Mouse (Mus musculus) liver, adult 2 months (tissue): Measurements from ENCODE around the gene Lama5. TPM values are rescaled to one million over a fixed set of nuclear protein-coding genes. Genes with fewer than 3 reads are reported as not detected.
A peak's percentile ranks its signal among the peaks of the same experiment; 100 is the strongest.
"Not testable (repeated sequence)": the region's sequence is repeated elsewhere in the genome, so short reads cannot be mapped to it uniquely, and the experiment has no call there.

Experiments used
- DNase-seq: peaks from one replicate; pipeline ENCODE4 v3.0.0-alpha.2; 2011; ENCODE audit warnings: low read depth, low spot score; ENCODE audit errors: extremely low read depth
- H3K27ac ChIP-seq: fragments of 200-500 bp; replicated peaks from 2 replicates; pipeline ENCODE4 v1.5.1; 2012; ENCODE audit warnings: low read depth, mild to moderate bottlenecking, control low read depth, inconsistent platforms, low read length; ENCODE audit not compliant: insufficient read depth
- H3K27me3 ChIP-seq: fragments of 200-500 bp; 2 replicates; pipeline ENCODE4 v1.6.1; 2012; ENCODE audit warnings: mild to moderate bottlenecking, moderate library complexity, low read length, inconsistent platforms; ENCODE audit not compliant: control insufficient read depth, insufficient read depth
- H3K36me3 ChIP-seq: fragments of 200-500 bp; 2 replicates; pipeline ENCODE4 v1.6.1; 2012; ENCODE audit warnings: low read length, inconsistent platforms; ENCODE audit not compliant: control insufficient read depth, insufficient read depth
- H3K4me1 ChIP-seq: fragments of 200-500 bp; 2 replicates; pipeline ENCODE4 v1.6.1; 2011; ENCODE audit warnings: low read length; ENCODE audit not compliant: control insufficient read depth, insufficient read depth
- H3K4me3 ChIP-seq: fragments of 200-500 bp; 2 replicates; pipeline ENCODE4 v1.5.1; 2011; ENCODE audit warnings: low read depth, mild to moderate bottlenecking, control low read depth, low read length, moderate library complexity; ENCODE audit not compliant: insufficient read depth
- H3K79me2 ChIP-seq: fragments of 200-500 bp; 2 replicates; pipeline ENCODE4 v1.6.1; 2012; ENCODE audit warnings: inconsistent platforms, mild to moderate bottlenecking, low read length, moderate library complexity; ENCODE audit not compliant: control insufficient read depth, insufficient read depth
- H3K9ac ChIP-seq: fragments of 200-500 bp; 2 replicates; pipeline ENCODE4 v1.6.1; 2012; ENCODE audit warnings: low read depth, mild to moderate bottlenecking, control low read depth, inconsistent platforms, low read length
- CTCF ChIP-seq: fragments of 200-500 bp; IDR thresholded peaks from 2 replicates; pipeline ENCODE4 v1.5.1; 2011; ENCODE audit warnings: low read depth, low read length, control low read depth
- POLR2A ChIP-seq: fragments of 200-500 bp; IDR thresholded peaks from 2 replicates; pipeline ENCODE4 v1.6.1; 2011; ENCODE audit warnings: low read length, control low read depth; ENCODE audit not compliant: insufficient read depth; ENCODE audit errors: extremely low read depth
- WGBS: fragments of 180-500 bp; shearing (Covaris S2); methylation state at CpG from one replicate; pipeline ENCODE4 v1.1.7; 2018; 5-methylcytosine and 5-hydroxymethylcytosine counted together
- polyA plus RNA-seq: library from polyadenylated mRNA; depleted of rRNA; stranded (reverse); fragments of >200 nt; gene quantifications from 2 replicates; pipeline ENCODE4 v1.2.3, GENCODE M21; 2012
- total RNA-seq: library from RNA; depleted of rRNA; stranded (reverse); fragments of >200 nt; gene quantifications from 2 replicates; pipeline ENCODE4 v1.2.3, GENCODE M21; 2014

Lama5 gene
- total and polyA plus RNA-seq, 2 experiments = 0.65 to 4.0 TPM

DNA sequence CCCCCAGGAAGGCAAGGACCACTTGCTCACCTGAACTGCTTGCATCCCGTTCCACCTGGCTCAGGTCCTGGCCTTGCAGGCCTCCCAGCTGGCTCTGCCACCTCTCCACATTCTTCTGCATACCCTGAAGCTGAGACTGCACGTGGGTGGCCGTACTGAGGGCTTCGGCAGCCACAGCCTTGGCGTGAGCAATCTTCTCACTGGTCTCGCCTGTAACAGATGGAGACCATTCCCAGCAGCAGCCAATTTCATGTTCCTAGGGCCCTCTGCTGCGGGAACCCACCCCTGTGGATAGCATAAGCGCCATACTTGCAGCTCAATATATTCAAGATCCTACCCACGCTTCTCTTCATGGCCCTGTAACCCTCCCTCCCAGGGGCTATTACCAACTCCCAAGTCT lies 44.1 kb downstream of the Lama5 start:
- no peaks in the 10 kb centered on the region for H3K36me3 ChIP-seq
- H3K9ac ChIP-seq = no peak overlapping the region
- 86% methylated on average over 9 of the region's 9 CpGs for WGBS
- TF ChIP-seq POLR2A (no peak), CTCF (no peak)
- H3K27me3 ChIP-seq = no peaks in the 10 kb centered on the region
- DNase-seq = no peak
- no peaks in the 10 kb centered on the region for H3K4me1 ChIP-seq
- no peaks in the 10 kb centered on the region for H3K79me2 ChIP-seq
- H3K27ac ChIP-seq = no peak overlapping the region
- H3K4me3 ChIP-seq = no peak overlapping the region

DNA sequence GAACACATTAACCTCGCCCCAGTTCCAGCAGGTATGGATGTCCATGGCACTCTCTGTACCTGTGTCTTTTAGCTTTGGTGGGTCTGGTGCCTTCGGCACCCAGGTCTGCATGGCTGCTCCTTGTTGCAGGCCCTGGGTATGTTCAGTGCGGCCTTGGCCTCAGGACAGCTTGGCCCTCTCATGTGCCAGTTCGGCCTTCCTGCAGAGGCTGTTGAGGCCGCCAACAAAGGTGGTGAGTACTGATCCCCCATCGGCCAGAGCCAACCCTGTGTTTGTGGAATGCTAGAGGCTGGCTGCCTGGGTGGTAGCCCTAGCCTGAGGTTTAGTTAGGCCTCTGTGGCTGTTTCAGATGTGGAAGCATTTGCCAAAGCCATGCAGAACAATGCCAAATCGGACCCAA lies 49.9 kb downstream of the Lama5 start:
- peaks cover 15% of the 10 kb centered on the region for H3K4me1 ChIP-seq
- H3K27me3 ChIP-seq = no peaks in the 10 kb centered on the region
- no peak overlapping the region for H3K4me3 ChIP-seq
- TF ChIP-seq POLR2A = no peak
- no peak for TF ChIP-seq CTCF
- peaks cover 12% of the 10 kb centered on the region for H3K79me2 ChIP-seq
- no peak overlapping the region for H3K27ac ChIP-seq
- peaks cover 5% of the 10 kb centered on the region; the same call in 1 of the 2 replicates for H3K36me3 ChIP-seq
- no peak for DNase-seq
- 90% methylated on average over 7 of the region's 7 CpGs for WGBS
- H3K9ac ChIP-seq = no peak overlapping the region

DNA sequence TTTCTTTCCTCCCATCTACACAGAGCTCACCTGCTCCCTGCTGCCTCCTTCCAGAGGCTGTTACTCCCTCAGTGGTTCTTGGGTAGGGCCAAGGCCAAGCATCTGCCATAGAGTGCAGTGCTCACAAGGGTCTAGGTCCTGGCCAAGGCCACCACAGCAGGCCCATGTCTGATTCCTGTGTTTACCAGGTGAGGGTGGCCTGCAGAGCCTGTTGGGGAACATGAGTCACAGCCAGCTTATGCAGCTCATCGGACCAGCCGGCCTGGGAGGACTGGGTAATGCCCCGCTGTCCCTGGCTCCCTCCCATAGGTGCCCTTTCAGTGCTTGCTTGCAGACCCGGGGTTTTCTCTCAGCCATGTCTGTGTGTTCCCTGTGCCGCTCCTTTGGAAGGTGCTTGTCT lies 51.5 kb downstream of the Lama5 start:
- Histone ChIP-seq H3K27me3 (no peaks in the 10 kb centered on the region), H3K36me3 (peaks cover 5% of the 10 kb centered on the region; the same call in 1 of the 2 replicates), H3K9ac (no peak overlapping the region), H3K4me1 (peaks cover 20% of the 10 kb centered on the region), H3K79me2 (peaks cover 12% of the 10 kb centered on the region), H3K27ac (no peak overlapping the region), H3K4me3 (no peak overlapping the region)
- 89% methylated on average over 5 of the region's 5 CpGs for WGBS
- TF ChIP-seq POLR2A = no peak
- TF ChIP-seq CTCF = no peak
- DNase-seq = no peak

DNA sequence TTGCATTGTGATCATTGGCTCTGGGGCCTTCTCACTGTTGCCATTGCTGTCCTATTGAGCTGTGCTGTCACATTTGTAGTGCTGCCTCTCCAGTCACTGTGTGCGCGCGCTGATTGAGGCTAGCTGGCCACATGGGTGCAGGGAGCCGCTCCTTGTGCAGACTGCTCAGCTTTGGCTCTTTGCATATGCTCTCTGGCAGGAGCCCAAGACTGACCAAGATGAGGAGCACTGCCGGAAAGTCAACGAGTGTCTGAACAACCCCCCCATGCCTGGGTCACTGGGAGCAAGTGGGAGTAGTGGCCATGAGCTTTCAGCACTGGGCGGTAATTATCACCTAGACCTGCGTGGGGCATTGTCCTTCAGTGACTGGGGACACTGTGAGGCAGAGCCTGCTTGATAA lies 51.9 kb downstream of the Lama5 start:
- not testable (repeated sequence) for DNase-seq, H3K9ac ChIP-seq, H3K36me3 ChIP-seq, H3K27ac ChIP-seq, H3K4me3 ChIP-seq, H3K27me3 ChIP-seq
- Histone ChIP-seq H3K4me1 (peaks cover 20% of the 10 kb centered on the region), H3K79me2 (peaks cover 12% of the 10 kb centered on the region)
- 63% methylated on average over 8 of the region's 8 CpGs for WGBS

DNA sequence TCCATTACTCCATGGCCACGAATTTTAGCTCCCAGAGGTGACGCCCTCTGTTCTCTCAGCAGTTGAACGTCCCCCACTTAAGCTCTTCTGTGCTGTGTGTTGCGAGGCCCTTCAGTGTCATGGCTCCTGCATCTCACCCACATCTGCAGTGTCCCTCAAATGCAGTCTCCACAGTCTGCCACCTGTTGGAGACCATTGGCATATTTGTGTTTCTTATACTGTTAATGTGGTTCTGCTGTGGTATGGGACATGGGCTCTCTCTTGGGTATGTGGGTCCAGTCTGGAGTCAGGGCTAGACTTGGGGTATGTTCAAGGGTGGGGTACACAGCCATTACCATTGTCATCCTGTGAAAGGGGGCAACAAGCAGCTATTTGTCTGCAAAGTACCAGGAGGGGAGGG lies 52.5 kb downstream of the Lama5 start:
- no peak overlapping the region for H3K9ac ChIP-seq
- TF ChIP-seq CTCF (no peak), POLR2A (no peak)
- no peak for DNase-seq
- H3K4me3 ChIP-seq = no peak overlapping the region
- H3K79me2 ChIP-seq = peaks cover 12% of the 10 kb centered on the region
- H3K27ac ChIP-seq = no peak overlapping the region
- H3K27me3 ChIP-seq = no peaks in the 10 kb centered on the region
- H3K4me1 ChIP-seq = peaks cover 20% of the 10 kb centered on the region
- H3K36me3 ChIP-seq = peaks cover 5% of the 10 kb centered on the region; the same call in 1 of the 2 replicates
- 67% methylated on average over 4 of the region's 4 CpGs for WGBS

DNA sequence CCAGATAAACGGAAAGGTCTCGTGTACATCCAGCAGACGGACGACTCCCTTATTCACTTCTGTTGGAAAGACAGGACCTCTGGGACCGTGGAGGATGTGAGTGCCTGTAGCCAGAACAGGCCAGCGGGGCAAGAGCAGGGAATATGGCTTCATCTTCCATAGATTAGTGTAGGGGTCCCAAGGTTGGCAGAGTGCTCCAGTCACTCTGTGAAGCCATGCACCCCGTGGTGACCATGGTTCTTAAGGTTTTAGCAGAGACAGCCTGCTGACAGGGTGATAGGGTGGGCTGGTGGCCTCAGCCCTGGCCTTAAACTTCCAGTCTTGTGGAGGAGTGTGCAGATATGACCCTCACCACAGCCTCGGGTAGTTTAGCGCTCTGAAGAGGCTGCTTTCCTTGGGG lies 53.5 kb downstream of the Lama5 start:
- DNase-seq = no peak
- WGBS = under 1% methylated on average over 9 of the region's 9 CpGs
- Histone ChIP-seq H3K9ac (peak overlapping the region; percentile 93), H3K4me3 (peak overlapping the region; percentile 91), H3K27me3 (no peaks in the 10 kb centered on the region), H3K4me1 (peaks cover 20% of the 10 kb centered on the region), H3K79me2 (peaks cover 12% of the 10 kb centered on the region), H3K27ac (no peak overlapping the region; the same call in 1 of the 2 replicates), H3K36me3 (peaks cover 5% of the 10 kb centered on the region; the same call in 1 of the 2 replicates)
- TF ChIP-seq POLR2A = no peak
- no peak for TF ChIP-seq CTCF
